Mouse (Mus musculus): ENCODE data around the gene 2610528J11Rik. TPM values are rescaled to one million over a fixed set of nuclear protein-coding genes. Genes with fewer than 3 reads are reported as not detected.

2610528J11Rik gene
- polyA plus RNA-seq, 1 experiment, result 17.7 TPM

- TF ChIP-seq CTCF (IDR thresholded peaks at IDR 0.05; ENCODE audit: insufficient read depth, low read length), result no peak
- TF ChIP-seq POLR2A (IDR thresholded peaks at IDR 0.05; ENCODE audit: borderline replicate concordance, extremely low read depth, low read depth, low read length), result no peak
- Histone ChIP-seq H3K4me3 (replicated peaks; ENCODE audit: extremely low read depth, low read depth, low read length) (no peak overlapping the region), H3K4me1 (ENCODE audit: control insufficient read depth, insufficient read depth, low read length) (peaks cover 4% of the 10 kb centered on the region)
- 44% methylated on average over 16 of the region's 16 CpGs for WGBS
- DNase-seq, result no peak
Measured at GRCm38 (mm10) chr4:118517497-118518146, 9.2 kb upstream of the 2610528J11Rik start.

GRCm38 (mm10) chr4:118518208-118518607 is 8.6 kb upstream of the 2610528J11Rik start:
- TF ChIP-seq POLR2A (IDR thresholded peaks at IDR 0.05; ENCODE audit: borderline replicate concordance, extremely low read depth, low read depth, low read length), result no peak
- TF ChIP-seq CTCF (IDR thresholded peaks at IDR 0.05; ENCODE audit: insufficient read depth, low read length), result no peak
- H3K4me1 ChIP-seq (ENCODE audit: control insufficient read depth, insufficient read depth, low read length), result peaks cover 4% of the 10 kb centered on the region
- 61% methylated on average over 5 of the region's 5 CpGs for WGBS
- no peak overlapping the region for H3K4me3 ChIP-seq (replicated peaks; ENCODE audit: extremely low read depth, low read depth, low read length)
- DNase-seq, result no peak

GRCm38 (mm10) chr4:118522248-118522647 is 4.6 kb upstream of the 2610528J11Rik start:
- no peak overlapping the region for H3K4me3 ChIP-seq (replicated peaks; ENCODE audit: extremely low read depth, low read depth, low read length)
- WGBS, result 80% methylated on average over 7 of the region's 7 CpGs
- DNase-seq, result no peak
- no peaks in the 10 kb centered on the region for H3K4me1 ChIP-seq (ENCODE audit: control insufficient read depth, insufficient read depth, low read length)
- TF ChIP-seq POLR2A (IDR thresholded peaks at IDR 0.05; ENCODE audit: borderline replicate concordance, extremely low read depth, low read depth, low read length), result no peak
- TF ChIP-seq CTCF (IDR thresholded peaks at IDR 0.05; ENCODE audit: insufficient read depth, low read length), result no peak

- DNase-seq, result no peak
- H3K4me3 ChIP-seq (replicated peaks; ENCODE audit: extremely low read depth, low read depth, low read length), result no peak overlapping the region
- no peaks in the 10 kb centered on the region for H3K4me1 ChIP-seq (ENCODE audit: control insufficient read depth, insufficient read depth, low read length)
- TF ChIP-seq POLR2A (IDR thresholded peaks at IDR 0.05; ENCODE audit: borderline replicate concordance, extremely low read depth, low read depth, low read length), result no peak
- TF ChIP-seq CTCF (IDR thresholded peaks at IDR 0.05; ENCODE audit: insufficient read depth, low read length), result no peak
- WGBS, result 60% methylated on average over 7 of the region's 7 CpGs
Measured at GRCm38 (mm10) chr4:118523976-118524375, 2.8 kb upstream of the 2610528J11Rik start.

- TF ChIP-seq POLR2A (IDR thresholded peaks at IDR 0.05; ENCODE audit: borderline replicate concordance, extremely low read depth, low read depth, low read length) (no peak), CTCF (IDR thresholded peaks at IDR 0.05; ENCODE audit: insufficient read depth, low read length) (no peak)
Measured at GRCm38 (mm10) chr4:118525779-118526178, 1.0 kb upstream of the 2610528J11Rik start.

GRCm38 (mm10) chr4:118527335-118527681 is 509 bp downstream of the 2610528J11Rik start:
- peak overlapping the region; percentile 68 for H3K4me3 ChIP-seq (replicated peaks; ENCODE audit: extremely low read depth, low read depth, low read length)
- WGBS, result 43% methylated on average over 5 of the region's 5 CpGs
- TF ChIP-seq POLR2A (IDR thresholded peaks at IDR 0.05; ENCODE audit: borderline replicate concordance, extremely low read depth, low read depth, low read length), result no peak
- no peak for TF ChIP-seq CTCF (IDR thresholded peaks at IDR 0.05; ENCODE audit: insufficient read depth, low read length)

More at GRCm38 (mm10) chr4:118525779-118526178, 1.0 kb upstream of the 2610528J11Rik start:
- DNase-seq, result no peak
- Histone ChIP-seq H3K4me1 (ENCODE audit: control insufficient read depth, insufficient read depth, low read length) (no peaks in the 10 kb centered on the region), H3K4me3 (replicated peaks; ENCODE audit: extremely low read depth, low read depth, low read length) (no peak overlapping the region)
- WGBS, result 62% methylated on average over 3 of the region's 3 CpGs

GRCm38 (mm10) chr4:118527720-118528119 is 921 bp downstream of the 2610528J11Rik start:
- H3K4me1 ChIP-seq (ENCODE audit: control insufficient read depth, insufficient read depth, low read length), result no peaks in the 10 kb centered on the region
- TF ChIP-seq CTCF (IDR thresholded peaks at IDR 0.05; ENCODE audit: insufficient read depth, low read length) (no peak), POLR2A (IDR thresholded peaks at IDR 0.05; ENCODE audit: borderline replicate concordance, extremely low read depth, low read depth, low read length) (no peak)
- no peak overlapping the region for H3K4me3 ChIP-seq (replicated peaks; ENCODE audit: extremely low read depth, low read depth, low read length)
- WGBS, result 80% methylated on average over 6 of the region's 6 CpGs
- no peak for DNase-seq

More at GRCm38 (mm10) chr4:118527335-118527681, 509 bp downstream of the 2610528J11Rik start:
- no peak for DNase-seq
- H3K4me1 ChIP-seq (ENCODE audit: control insufficient read depth, insufficient read depth, low read length), result no peaks in the 10 kb centered on the region

GRCm38 (mm10) chr4:118532663-118533062 is 5.9 kb downstream of the 2610528J11Rik start:
- H3K4me1 ChIP-seq (ENCODE audit: control insufficient read depth, insufficient read depth, low read length), result no peaks in the 10 kb centered on the region
- DNase-seq, result no peak
- WGBS, result 69% methylated on average over 5 of the region's 5 CpGs
- no peak overlapping the region for H3K4me3 ChIP-seq (replicated peaks; ENCODE audit: extremely low read depth, low read depth, low read length)
- TF ChIP-seq CTCF (IDR thresholded peaks at IDR 0.05; ENCODE audit: insufficient read depth, low read length), result no peak
- no peak for TF ChIP-seq POLR2A (IDR thresholded peaks at IDR 0.05; ENCODE audit: borderline replicate concordance, extremely low read depth, low read depth, low read length)

- WGBS, result 52% methylated on average over 4 of the region's 4 CpGs
- TF ChIP-seq CTCF (IDR thresholded peaks at IDR 0.05; ENCODE audit: insufficient read depth, low read length), result no peak
- TF ChIP-seq POLR2A (IDR thresholded peaks at IDR 0.05; ENCODE audit: borderline replicate concordance, extremely low read depth, low read depth, low read length), result no peak
- Histone ChIP-seq H3K4me3 (replicated peaks; ENCODE audit: extremely low read depth, low read depth, low read length) (no peak overlapping the region), H3K4me1 (ENCODE audit: control insufficient read depth, insufficient read depth, low read length) (no peaks in the 10 kb centered on the region)
- DNase-seq, result no peak
Measured at GRCm38 (mm10) chr4:118533156-118533555, 6.4 kb downstream of the 2610528J11Rik start.

GRCm38 (mm10) chr4:118533605-118534004 is 6.8 kb downstream of the 2610528J11Rik start:
- Histone ChIP-seq H3K4me1 (ENCODE audit: control insufficient read depth, insufficient read depth, low read length) (no peaks in the 10 kb centered on the region), H3K4me3 (replicated peaks; ENCODE audit: extremely low read depth, low read depth, low read length) (no peak overlapping the region)
- 73% methylated on average over 7 of the region's 7 CpGs for WGBS
- no peak for TF ChIP-seq POLR2A (IDR thresholded peaks at IDR 0.05; ENCODE audit: borderline replicate concordance, extremely low read depth, low read depth, low read length)
- no peak for TF ChIP-seq CTCF (IDR thresholded peaks at IDR 0.05; ENCODE audit: insufficient read depth, low read length)
- DNase-seq, result no peak

Data from lung, adult 2 months (tissue).